ENCODE assay signal across 14 mouse cellular contexts in the genomic region with DNA sequence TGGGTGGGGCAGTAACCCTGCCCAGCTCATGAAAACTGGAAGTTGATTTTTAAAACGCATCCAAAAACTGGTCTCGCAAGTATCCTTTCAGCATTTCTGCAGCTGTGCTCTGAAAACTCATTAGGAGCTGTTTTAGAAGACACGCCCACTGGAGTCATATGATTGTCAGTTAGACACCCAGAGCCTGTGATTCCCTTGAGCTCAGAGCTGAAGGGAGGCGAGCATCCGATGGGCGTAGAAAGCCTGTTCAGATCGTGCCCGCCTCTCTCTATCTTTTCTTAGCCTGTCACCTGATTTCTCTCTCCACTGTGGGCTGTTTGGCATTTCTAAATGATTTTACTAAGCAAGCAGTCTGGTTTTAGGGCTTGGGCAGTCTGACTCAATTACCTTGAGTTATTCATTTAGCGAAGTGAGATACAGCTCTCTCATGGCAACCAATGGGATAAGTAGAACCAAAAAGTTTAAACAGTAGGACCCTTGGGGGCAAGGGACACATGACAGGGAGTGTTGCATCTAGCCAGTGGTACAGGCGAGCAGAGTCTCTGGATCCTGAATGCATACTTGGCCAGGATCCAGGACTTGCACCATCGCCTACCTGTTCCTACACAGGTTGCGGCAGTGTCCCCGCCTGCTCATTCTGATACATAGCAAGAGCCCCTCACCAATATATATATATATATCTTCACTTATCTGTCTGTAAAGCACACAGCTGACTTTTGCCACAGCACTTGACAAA. TPM values are rescaled to one million over a fixed set of nuclear protein-coding genes. Genes with fewer than 3 reads are reported as not detected.
DNase-seq lines count a peak whose midpoint lies in the region; ATAC-seq and TF ChIP-seq lines count a peak whose summit lies in the region.
"Had no signal": no experiment of that assay in that cellular context is flagged by ENCODE, and none has a peak within 500 bp of the region (broad histone marks: within the 10 kb centered on the region; RNA-seq: fewer than 3 reads in every experiment).

No protein-coding gene starts in this region.

- no peak overlapping the region for H3K4me3 ChIP-seq in forebrain, embryonic 15.5 days
- no peak overlapping the region for H3K4me3 ChIP-seq in forebrain, embryonic 12.5 days (replicated peaks)
- H3K4me3 ChIP-seq in midbrain, postnatal 0 days (ENCODE audit: low read depth, low read length): no peak overlapping the region
- no peak overlapping the region for H3K4me3 ChIP-seq in midbrain, embryonic 15.5 days
- H3K4me3 ChIP-seq in stomach, postnatal 0 days (ENCODE audit: low read depth, low read length): no peak overlapping the region
- no peak overlapping the region for H3K4me3 ChIP-seq in intestine, embryonic 15.5 days (replicated peaks)

- no peak for DNase-seq in midbrain, postnatal 0 days (ENCODE audit: low spot score)
- DNase-seq in left cerebral cortex, adult 18-20 months (ENCODE audit: low spot score in 2 of 2): peak; percentile 55 to 72
- DNase-seq in stomach, postnatal 0 days (ENCODE audit: low spot score): no peak
- no peak for DNase-seq in T-cell, adult 2 months (ENCODE audit: low spot score)
- DNase-seq: gastrocnemius, postnatal 14 days; heart, postnatal 10 days; kidney, adult 18-20 months; lung, embryonic 14.5 days had no signal

- H3K9me3 ChIP-seq in forebrain, embryonic 15.5 days: no peaks in the 10 kb centered on the region
- no peaks in the 10 kb centered on the region for H3K9me3 ChIP-seq in forebrain, embryonic 12.5 days
- H3K9me3 ChIP-seq in midbrain, postnatal 0 days (ENCODE audit: low read length): no peaks in the 10 kb centered on the region
- H3K9me3 ChIP-seq in midbrain, embryonic 15.5 days: no peaks in the 10 kb centered on the region
- H3K9me3 ChIP-seq in stomach, postnatal 0 days (ENCODE audit: control insufficient read depth, low read length): no peaks in the 10 kb centered on the region
- no peaks in the 10 kb centered on the region for H3K9me3 ChIP-seq in intestine, embryonic 15.5 days

- H3K4me2 ChIP-seq in forebrain, embryonic 15.5 days (replicated peaks): no peak overlapping the region
- no peak overlapping the region for H3K4me2 ChIP-seq in forebrain, embryonic 12.5 days
- H3K4me2 ChIP-seq in midbrain, postnatal 0 days (ENCODE audit: low read depth, low read length, poor library complexity, severe bottlenecking): no peak overlapping the region
- H3K4me2 ChIP-seq in midbrain, embryonic 15.5 days: no peak overlapping the region
- H3K4me2 ChIP-seq in stomach, postnatal 0 days (replicated peaks; ENCODE audit: low read depth): no peak overlapping the region
- no peak overlapping the region for H3K4me2 ChIP-seq in intestine, embryonic 15.5 days (replicated peaks)
- H3K4me2 ChIP-seq: lung, embryonic 14.5 days had no signal

- ATAC-seq in forebrain, embryonic 15.5 days (replicated peaks): 0 out of 2 replicates have a peak, but pooled peaks have one; percentile 64
- no peak for ATAC-seq in forebrain, embryonic 12.5 days (ENCODE audit: low FRiP score)
- no peak for ATAC-seq in midbrain, postnatal 0 days (ENCODE audit: low FRiP score)
- ATAC-seq in midbrain, embryonic 15.5 days (replicated peaks): no peak
- ATAC-seq in stomach, postnatal 0 days (ENCODE audit: low FRiP score, low TSS enrichment): no peak
- no peak for ATAC-seq in intestine, embryonic 15.5 days
- ATAC-seq: Patski had no signal

- peak overlapping the region; percentile 64 for H3K27ac ChIP-seq in forebrain, embryonic 15.5 days (replicated peaks)
- H3K27ac ChIP-seq in forebrain, embryonic 12.5 days: no peak overlapping the region
- H3K27ac ChIP-seq in midbrain, postnatal 0 days (ENCODE audit: low read depth, low read length): no peak overlapping the region
- no peak overlapping the region for H3K27ac ChIP-seq in midbrain, embryonic 15.5 days
- 0 out of 2 replicates have a peak overlapping the region, but pooled peaks have one; percentile 20 for H3K27ac ChIP-seq in stomach, postnatal 0 days (replicated peaks)
- no peak overlapping the region for H3K27ac ChIP-seq in intestine, embryonic 15.5 days

- H3K4me1 ChIP-seq in forebrain, embryonic 15.5 days: peaks cover 4% of the 10 kb centered on the region; the same call in 1 of the 2 replicates
- 0 out of 2 replicates have a peak, but pooled peaks cover 4% of the 10 kb centered on the region for H3K4me1 ChIP-seq in forebrain, embryonic 12.5 days
- no peaks in the 10 kb centered on the region for H3K4me1 ChIP-seq in midbrain, postnatal 0 days (ENCODE audit: insufficient read depth, low read length)
- H3K4me1 ChIP-seq in midbrain, embryonic 15.5 days: no peaks in the 10 kb centered on the region
- no peaks in the 10 kb centered on the region for H3K4me1 ChIP-seq in stomach, postnatal 0 days (replicated peaks; ENCODE audit: control insufficient read depth, insufficient read depth)
- no peaks in the 10 kb centered on the region for H3K4me1 ChIP-seq in intestine, embryonic 15.5 days (replicated peaks)

- H3K27me3 ChIP-seq in forebrain, embryonic 15.5 days: no peaks in the 10 kb centered on the region
- no peaks in the 10 kb centered on the region for H3K27me3 ChIP-seq in forebrain, embryonic 12.5 days
- H3K27me3 ChIP-seq in midbrain, postnatal 0 days (ENCODE audit: insufficient read depth, low read length): no peaks in the 10 kb centered on the region
- H3K27me3 ChIP-seq in midbrain, embryonic 15.5 days (replicated peaks): no peaks in the 10 kb centered on the region
- no peaks in the 10 kb centered on the region for H3K27me3 ChIP-seq in stomach, postnatal 0 days (ENCODE audit: control insufficient read depth, insufficient read depth, low read length)
- no peaks in the 10 kb centered on the region; the same call in 1 of the 2 replicates for H3K27me3 ChIP-seq in intestine, embryonic 15.5 days (replicated peaks)

- H3K36me3 ChIP-seq in forebrain, embryonic 15.5 days: no peaks in the 10 kb centered on the region
- H3K36me3 ChIP-seq in forebrain, embryonic 12.5 days (replicated peaks): no peaks in the 10 kb centered on the region
- H3K36me3 ChIP-seq in midbrain, postnatal 0 days (ENCODE audit: insufficient read depth, low read length): no peaks in the 10 kb centered on the region
- no peaks in the 10 kb centered on the region for H3K36me3 ChIP-seq in midbrain, embryonic 15.5 days (replicated peaks)
- H3K36me3 ChIP-seq in stomach, postnatal 0 days (ENCODE audit: control insufficient read depth, insufficient read depth, low read length): no peaks in the 10 kb centered on the region
- H3K36me3 ChIP-seq in intestine, embryonic 15.5 days: no peaks in the 10 kb centered on the region

- no peak for TF ChIP-seq CTCF in midbrain, postnatal 0 days (IDR thresholded peaks at IDR 0.05)
- no peak for TF ChIP-seq CTCF in stomach, postnatal 0 days (IDR thresholded peaks at IDR 0.05; ENCODE audit: low read depth)

- WGBS in forebrain, embryonic 15.5 days: 66% methylated on average over 13 of the region's 13 CpGs
- 74% methylated on average over 13 of the region's 13 CpGs for WGBS in forebrain, embryonic 12.5 days
- 64% methylated on average over 13 of the region's 13 CpGs for WGBS in midbrain, postnatal 0 days
- 71% methylated on average over 13 of the region's 13 CpGs for whole genome bisulfite sequencing in midbrain, embryonic 15.5 days
- WGBS in stomach, postnatal 0 days: 45% methylated on average over 13 of the region's 13 CpGs
- WGBS in intestine, embryonic 15.5 days: 68% methylated on average over 13 of the region's 13 CpGs

- TF ChIP-seq EP300 in stomach, postnatal 0 days (optimal IDR thresholded peaks at IDR 0.05): no peak

- H3K9ac ChIP-seq in forebrain, embryonic 15.5 days (replicated peaks): no peak overlapping the region
- no peak overlapping the region for H3K9ac ChIP-seq in forebrain, embryonic 12.5 days
- 0 out of 2 replicates have a peak overlapping the region, but pooled peaks have one; percentile 1 for H3K9ac ChIP-seq in midbrain, postnatal 0 days (replicated peaks; ENCODE audit: low read length, poor library complexity, severe bottlenecking)
- H3K9ac ChIP-seq in midbrain, embryonic 15.5 days: no peak overlapping the region
- no peak overlapping the region for H3K9ac ChIP-seq in stomach, postnatal 0 days (ENCODE audit: low read length)
- H3K9ac ChIP-seq in intestine, embryonic 15.5 days: no peak overlapping the region
- H3K9ac ChIP-seq: lung, embryonic 14.5 days had no signal

RNA-seq across cellular contexts. Expression of a gene that starts 17.4 kb away (rescaled TPM):
- 0.09 and 0.20 TPM in 2 replicates for polyA plus RNA-seq in forebrain, embryonic 15.5 days (2015; fragmentation: Nextera tagmentation; extraction: Ambion mirVana)
- polyA plus RNA-seq in forebrain, embryonic 12.5 days (2016; fragmentation: Nextera tagmentation; extraction: Ambion mirVana): 0.05 and 0.09 TPM in 2 replicates
- 0.42 and 0.77 TPM in 2 replicates for total RNA-seq in midbrain, postnatal 0 days (2014; rRNA removed)
- polyA plus RNA-seq in midbrain, postnatal 0 days (2015; fragmentation: Nextera tagmentation; extraction: Ambion mirVana): 0.17 and 0.26 TPM in 2 replicates
- 0.18 and 0.26 TPM in 2 replicates for polyA plus RNA-seq in midbrain, embryonic 15.5 days (2015; fragmentation: Nextera tagmentation; extraction: Ambion mirVana)
- 1 to 10 TPM; 2.8 TPM for total RNA-seq in left cerebral cortex, adult 18-20 months (2021)
- 3.1 and 3.7 TPM in 2 replicates for polyA plus RNA-seq in stomach, postnatal 0 days (2015; fragmentation: Nextera tagmentation; extraction: Ambion mirVana)
- 1.2 and 1.3 TPM in 2 replicates for polyA plus RNA-seq in intestine, embryonic 15.5 days (2015; fragmentation: Nextera tagmentation; extraction: Ambion mirVana)
- polyA plus RNA-seq: limb, embryonic 11.5 days had no signal

Comparison
In these comparisons a context has a peak if more than half of its experiments do, and no peak if none do; other contexts are left out.
1. H3K27ac ChIP-seq: peak in forebrain, embryonic 15.5 days (single experiment) and stomach, postnatal 0 days (single experiment); none in forebrain, embryonic 12.5 days (single experiment), midbrain, postnatal 0 days (single experiment), midbrain, embryonic 15.5 days (single experiment) and intestine, embryonic 15.5 days (single experiment).
2. DNase-seq: peak in left cerebral cortex, adult 18-20 months (2 of 2); none in midbrain, postnatal 0 days (single experiment), stomach, postnatal 0 days (single experiment) and T-cell, adult 2 months (single experiment).